Mouse (Mus musculus) hindbrain, embryonic 14.5 days (tissue): ENCODE data around the gene Mapk13. TPM values are rescaled to one million over a fixed set of nuclear protein-coding genes. Genes with fewer than 3 reads are reported as not detected.

Source experiments
- ATAC-seq: fragments of 200-750 bp; cut with Nextera tagmentation; 2 replicates; pipeline ENCODE4 v1.8.0; 2017; ENCODE audit warnings: moderate number of reproducible peaks, mild to moderate bottlenecking, moderate TSS enrichment, moderate library complexity; ENCODE audit not compliant: low FRiP score
- DNase-seq: peaks from one replicate; pipeline ENCODE4 v3.0.0-alpha.2; 2015; ENCODE audit warnings: low spot score
- H3K27ac ChIP-seq: fragments of 300-500 bp; sonication (generic); 2 replicates; pipeline ENCODE4 v1.5.1; 2014; ENCODE audit warnings: mild to moderate bottlenecking, moderate library complexity
- H3K27me3 ChIP-seq: fragments of 300-500 bp; sonication (generic); 2 replicates; pipeline ENCODE4 v1.6.1; 2014; ENCODE audit warnings: mild to moderate bottlenecking, low read length, mixed read lengths; ENCODE audit not compliant: control insufficient read depth, insufficient read depth
- H3K36me3 ChIP-seq: fragments of 300-500 bp; sonication (generic); replicated peaks from 2 replicates; pipeline ENCODE4 v1.6.1; 2014; ENCODE audit not compliant: control insufficient read depth, insufficient read depth
- H3K4me1 ChIP-seq: fragments of 300-500 bp; sonication (generic); replicated peaks from 2 replicates; pipeline ENCODE4 v1.6.1; 2014; ENCODE audit warnings: antibody characterized with exemption, low read length, mixed read lengths; ENCODE audit not compliant: control insufficient read depth, insufficient read depth
- H3K4me2 ChIP-seq: fragments of 300-500 bp; sonication (generic); replicated peaks from 2 replicates; pipeline ENCODE4 v1.6.1; 2014; ENCODE audit warnings: mild to moderate bottlenecking, moderate library complexity
- H3K4me3 ChIP-seq: fragments of 300-500 bp; sonication (generic); replicated peaks from 2 replicates; pipeline ENCODE4 v1.5.1; 2014; ENCODE audit warnings: mild to moderate bottlenecking, low read length
- H3K9ac ChIP-seq: fragments of 300-500 bp; sonication (generic); 2 replicates; pipeline ENCODE4 v1.6.1; 2014
- H3K9me3 ChIP-seq: fragments of 300-500 bp; sonication (generic); 2 replicates; pipeline ENCODE4 v1.6.1; 2016; ENCODE audit warnings: low read length; ENCODE audit not compliant: control insufficient read depth
- WGBS: fragments of 180-500 bp; shearing (Covaris S2); extraction: QIAGEN DNeasy Blood & Tissue Kit; methylation state at CpG from one replicate; pipeline ENCODE4 v1.1.7; 2014; 5-methylcytosine and 5-hydroxymethylcytosine counted together
- polyA plus RNA-seq: library from polyadenylated mRNA; unstranded; fragments of >200 nt; fragmentation: Nextera tagmentation; extraction: Ambion mirVana; gene quantifications from 2 replicates; pipeline ENCODE4 v1.2.1, GENCODE M21; 2014

Gene Mapk13
- polyA plus RNA-seq, 1 experiment from 2014 or later = 1.6 TPM

- no peak overlapping the region for H3K9ac ChIP-seq
- WGBS = 92% methylated on average over 2 of the region's 2 CpGs
- ATAC-seq = no peak
- peaks cover 95% of the 10 kb centered on the region for H3K36me3 ChIP-seq
- H3K27me3 ChIP-seq = no peaks in the 10 kb centered on the region
- H3K4me3 ChIP-seq = no peak overlapping the region
- H3K4me2 ChIP-seq = no peak overlapping the region
- H3K9me3 ChIP-seq = no peaks in the 10 kb centered on the region
- no peaks in the 10 kb centered on the region for H3K4me1 ChIP-seq
- DNase-seq = no peak
- H3K27ac ChIP-seq = no peak overlapping the region
Observed at GRCm38 (mm10) chr17:28820189-28820588, 51.1 kb downstream of the Mapk13 start.

GRCm38 (mm10) chr17:28823004-28823745, 54.1 kb downstream of the Mapk13 start:
- Histone ChIP-seq H3K4me2 (no peak overlapping the region), H3K9me3 (no peaks in the 10 kb centered on the region), H3K4me1 (no peaks in the 10 kb centered on the region), H3K27ac (no peak overlapping the region), H3K27me3 (no peaks in the 10 kb centered on the region), H3K4me3 (no peak overlapping the region), H3K36me3 (peaks cover 93% of the 10 kb centered on the region), H3K9ac (no peak overlapping the region)
- ATAC-seq (no peak), DNase-seq (no peak)
- 95% methylated on average over 13 of the region's 13 CpGs for WGBS

- H3K36me3 ChIP-seq = peaks cover 94% of the 10 kb centered on the region
- H3K4me2 ChIP-seq = no peak overlapping the region
- DNase-seq = no peak
- H3K27ac ChIP-seq = no peak overlapping the region
- no peak overlapping the region for H3K9ac ChIP-seq
- H3K27me3 ChIP-seq = no peaks in the 10 kb centered on the region
- H3K4me1 ChIP-seq = no peaks in the 10 kb centered on the region
- no peaks in the 10 kb centered on the region for H3K9me3 ChIP-seq
- H3K4me3 ChIP-seq = no peak overlapping the region
- no peak for ATAC-seq
- 82% methylated on average over 11 of the region's 11 CpGs for WGBS
Observed at GRCm38 (mm10) chr17:28823749-28824148, 54.7 kb downstream of the Mapk13 start.

GRCm38 (mm10) chr17:28824896-28825295, 55.8 kb downstream of the Mapk13 start:
- Histone ChIP-seq H3K4me1 (no peaks in the 10 kb centered on the region), H3K27me3 (no peaks in the 10 kb centered on the region), H3K36me3 (peaks cover 90% of the 10 kb centered on the region), H3K4me3 (no peak overlapping the region), H3K27ac (no peak overlapping the region), H3K4me2 (no peak overlapping the region), H3K9ac (no peak overlapping the region), H3K9me3 (no peaks in the 10 kb centered on the region)
- ATAC-seq (no peak), DNase-seq (no peak)
- WGBS = 86% methylated on average over 6 of the region's 6 CpGs

GRCm38 (mm10) chr17:28825359-28826041, 56.4 kb downstream of the Mapk13 start:
- no peak overlapping the region for H3K27ac ChIP-seq
- DNase-seq = no peak
- peaks cover 90% of the 10 kb centered on the region for H3K36me3 ChIP-seq

GRCm38 (mm10) chr17:28827665-28828231, 58.7 kb downstream of the Mapk13 start:
- H3K27me3 ChIP-seq = no peaks in the 10 kb centered on the region
- H3K9me3 ChIP-seq = no peaks in the 10 kb centered on the region
- no peak for ATAC-seq
- WGBS = 95% methylated on average over 8 of the region's 8 CpGs
- H3K27ac ChIP-seq = no peak overlapping the region
- H3K9ac ChIP-seq = no peak overlapping the region
- no peak overlapping the region for H3K4me3 ChIP-seq
- DNase-seq = no peak
- H3K36me3 ChIP-seq = peaks cover 88% of the 10 kb centered on the region
- H3K4me2 ChIP-seq = no peak overlapping the region
- no peaks in the 10 kb centered on the region for H3K4me1 ChIP-seq

More at GRCm38 (mm10) chr17:28825359-28826041, 56.4 kb downstream of the Mapk13 start:
- no peak overlapping the region for H3K4me3 ChIP-seq
- 93% methylated on average over 6 of the region's 6 CpGs for WGBS
- no peak for ATAC-seq
- H3K4me2 ChIP-seq = no peak overlapping the region
- no peaks in the 10 kb centered on the region for H3K27me3 ChIP-seq
- no peaks in the 10 kb centered on the region for H3K9me3 ChIP-seq
- H3K9ac ChIP-seq = no peak overlapping the region
- H3K4me1 ChIP-seq = no peaks in the 10 kb centered on the region

GRCm38 (mm10) chr17:28829120-28829519, 60.0 kb downstream of the Mapk13 start:
- Histone ChIP-seq H3K4me2 (no peak overlapping the region), H3K27ac (no peak overlapping the region), H3K4me3 (no peak overlapping the region), H3K36me3 (peaks cover 87% of the 10 kb centered on the region), H3K4me1 (no peaks in the 10 kb centered on the region), H3K27me3 (no peaks in the 10 kb centered on the region), H3K9ac (no peak overlapping the region), H3K9me3 (no peaks in the 10 kb centered on the region)
- 87% methylated on average over 14 of the region's 14 CpGs for WGBS
- DNase-seq (no peak), ATAC-seq (no peak)

Other genes with a start within 250 kb of the Mapk13 start
- gene Armc12, start 238.5 kb upstream of the Mapk13 start, polyA plus RNA-seq = not detected in 2 replicates
- gene Clpsl2, start 219.9 kb upstream of the Mapk13 start, polyA plus RNA-seq = not detected in 2 replicates
- gene Clps, start 208.5 kb upstream of the Mapk13 start, polyA plus RNA-seq = not detected in 2 replicates
- gene Lhfpl5, start 193.7 kb upstream of the Mapk13 start, polyA plus RNA-seq = 13.5 and 13.7 TPM in 2 replicates
- gene Srpk1, start 146.6 kb upstream of the Mapk13 start, polyA plus RNA-seq = 110 TPM in 2 replicates
- 1.8 and 2.3 TPM in 2 replicates for gene Slc26a8, start 79.1 kb upstream of the Mapk13 start, polyA plus RNA-seq
- 34.1 and 36.5 TPM in 2 replicates for gene Mapk14, start 78.0 kb upstream of the Mapk13 start, polyA plus RNA-seq
- gene AC170998.1, start 43.2 kb upstream of the Mapk13 start, polyA plus RNA-seq = 0.98 and 2.0 TPM in 2 replicates
- gene Brpf3, start 31.8 kb downstream of the Mapk13 start, polyA plus RNA-seq = 8.0 and 8.9 TPM in 2 replicates
- 0.07 TPM in 1 of 2 replicates, not detected in the other for gene Pnpla1, start 89.1 kb downstream of the Mapk13 start, polyA plus RNA-seq
- 1.2 and 1.3 TPM in 2 replicates for gene 4930539E08Rik, start 146.0 kb downstream of the Mapk13 start, polyA plus RNA-seq
- gene Pxt1, start 174.5 kb downstream of the Mapk13 start, polyA plus RNA-seq = not detected in 2 replicates
- gene Kctd20, start 182.7 kb downstream of the Mapk13 start, polyA plus RNA-seq = 78.9 and 82.8 TPM in 2 replicates
- 75.6 and 85.0 TPM in 2 replicates for gene Stk38, start 238.7 kb downstream of the Mapk13 start, polyA plus RNA-seq